Mouse (Mus musculus) leukemia stem cell, adult 10-12 weeks (primary cell): ENCODE measurements around the gene Rab24. TPM values are rescaled to one million over a fixed set of nuclear protein-coding genes. Genes with fewer than 3 reads are reported as not detected.

Experiments
- polyA plus RNA-seq: library from polyadenylated mRNA; stranded (reverse); fragments of >175 nt; gene quantifications from 2 replicates; pipeline ENCODE4 v1.2.3, GENCODE M21; 2012; ENCODE audit warnings: low replicate concordance

Rab24 gene
- 62.5 and 73.7 TPM in 2 replicates for polyA plus RNA-seq

GRCm38 (mm10) chr13:55321434-55322129 is at the start of gene Rab24:
Gene Rab24 (minus strand): TSS chr13:55321946.

DNA sequence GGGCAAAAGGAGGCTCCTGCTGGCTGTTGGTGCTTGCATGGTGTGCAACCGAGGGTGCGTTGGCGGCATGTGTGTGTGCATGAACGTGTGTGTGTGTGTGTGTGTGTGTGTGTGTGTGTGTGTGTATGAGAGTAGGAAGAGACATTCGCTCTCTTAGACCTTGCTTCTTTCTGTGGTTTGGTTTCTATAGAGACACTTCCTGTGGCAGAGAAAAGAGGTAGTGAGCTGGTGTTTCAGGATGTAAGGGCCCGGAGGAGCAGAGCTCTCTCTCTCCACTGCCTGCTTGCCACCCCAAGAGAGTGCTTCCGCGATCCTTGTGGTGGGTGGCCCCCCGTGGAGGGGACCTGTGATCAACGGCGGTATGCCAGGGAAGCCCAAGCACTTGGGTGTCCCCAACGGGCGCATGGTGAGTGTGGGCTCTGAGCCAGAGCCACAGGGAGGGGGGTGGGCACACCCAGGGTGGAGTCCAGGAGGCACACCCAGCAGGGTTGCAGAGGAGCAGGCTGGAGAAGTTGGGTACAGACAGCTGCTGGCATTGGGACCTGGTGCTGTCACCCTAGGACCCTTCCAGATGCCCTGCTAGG is 47.9 kb upstream of the Rab24 start, which contains the start of gene Rgs14:
Gene Rgs14, plus strand, starts transcription at position 202 of the 584 bp plus-strand sequence.

GRCm38 (mm10) chr13:55362453-55363060 is 40.8 kb upstream of the Rab24 start, which contains the start of gene Lman2:
Gene Lman2 (minus strand): TSS chr13:55362783.

DNA sequence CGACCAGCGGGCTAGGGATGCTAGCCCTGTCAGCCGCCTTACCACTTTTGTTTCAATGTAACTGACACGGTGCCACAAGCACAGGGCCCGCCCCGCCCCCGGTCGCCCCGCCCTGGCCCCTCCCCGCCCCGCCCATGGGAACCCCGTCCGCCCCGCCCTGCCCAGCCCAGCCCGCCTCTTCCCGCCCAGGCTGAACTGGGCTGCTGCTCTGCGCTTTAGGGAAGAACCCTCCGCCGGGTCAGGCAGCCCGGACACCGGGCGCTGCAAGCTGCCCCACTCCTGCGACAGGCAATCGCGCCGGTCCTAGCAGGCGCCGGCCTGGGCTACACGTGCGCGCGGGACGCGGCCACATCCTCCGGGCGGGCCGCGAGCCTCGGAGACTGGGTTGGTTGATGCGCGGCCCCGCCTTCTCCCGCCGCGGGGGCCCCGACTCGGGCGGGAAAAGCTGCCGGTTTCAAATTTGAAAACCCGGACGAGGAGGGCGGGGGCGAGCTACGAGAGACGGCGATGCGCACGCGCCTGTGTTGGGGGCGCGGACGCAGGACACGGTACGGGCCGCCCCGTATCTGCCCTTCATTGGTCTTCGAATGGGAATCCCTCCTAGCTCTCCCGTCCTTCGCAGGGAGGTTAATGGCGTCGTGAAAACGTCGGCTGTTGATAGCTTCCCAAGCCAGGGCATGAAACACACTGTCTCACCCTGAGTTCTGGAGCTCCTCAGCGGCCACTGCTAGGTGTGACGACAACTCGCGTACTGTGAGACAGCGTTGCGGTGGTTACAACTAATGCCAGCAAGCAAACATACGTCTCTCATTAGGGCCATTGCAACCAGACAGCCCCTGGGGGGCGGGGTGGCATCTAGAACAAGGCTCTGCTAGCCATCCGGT is 8.2 kb upstream of the Rab24 start, which contains the start of gene Mxd3:
Gene Mxd3, minus strand, starts transcription at position 141 of the 884 bp plus-strand sequence.

GRCm38 (mm10) chr13:55319931-55320533 is 1.7 kb downstream of the Rab24 start, which contains the start of gene Prelid1:
Gene Prelid1 (plus strand): TSS chr13:55320500.

Other genes starting within 250 kb of the Rab24 start
- 2.4 and 3.0 TPM in 2 replicates for gene Uimc1, start 221.6 kb downstream of the Rab24 start, polyA plus RNA-seq
- 6.4 and 13.6 TPM in 2 replicates for gene Zfp346, start 216.6 kb downstream of the Rab24 start, polyA plus RNA-seq
- not detected in 2 replicates for gene Gm17617, start 188.4 kb downstream of the Rab24 start, polyA plus RNA-seq
- 0.10 and 0.15 TPM in 2 replicates for gene Fgfr4, start 169.3 kb downstream of the Rab24 start, polyA plus RNA-seq
- gene Nsd1, start 112.2 kb downstream of the Rab24 start, polyA plus RNA-seq = 8.3 and 20.7 TPM in 2 replicates
- 179 and 301 TPM in 2 replicates for gene Prelid1, start 1.4 kb downstream of the Rab24 start, polyA plus RNA-seq
- 21.1 and 29.5 TPM in 2 replicates for gene Mxd3, start 7.9 kb upstream of the Rab24 start, polyA plus RNA-seq
- 50.0 and 75.4 TPM in 2 replicates for gene Lman2, start 40.8 kb upstream of the Rab24 start, polyA plus RNA-seq
- 7.6 and 7.9 TPM in 2 replicates for gene Rgs14, start 47.8 kb upstream of the Rab24 start, polyA plus RNA-seq
- 0.12 TPM in 1 of 2 replicates, not detected in the other for gene Slc34a1, start 76.2 kb upstream of the Rab24 start, polyA plus RNA-seq
- gene Pfn3, start 93.3 kb upstream of the Rab24 start, polyA plus RNA-seq = not detected in 2 replicates
- not detected in 2 replicates for gene F12, start 104.8 kb upstream of the Rab24 start, polyA plus RNA-seq
- 104 and 119 TPM in 2 replicates for gene Grk6, start 123.1 kb upstream of the Rab24 start, polyA plus RNA-seq
- gene Prr7, start 142.3 kb upstream of the Rab24 start, polyA plus RNA-seq = 7.6 and 17.6 TPM in 2 replicates
- 7.5 and 13.0 TPM in 2 replicates for gene Dbn1, start 166.2 kb upstream of the Rab24 start, polyA plus RNA-seq
- 81.6 and 121 TPM in 2 replicates for gene Pdlim7, start 191.7 kb upstream of the Rab24 start, polyA plus RNA-seq
- 130 and 341 TPM in 2 replicates for gene Dok3, start 207.3 kb upstream of the Rab24 start, polyA plus RNA-seq
- 55.9 and 93.7 TPM in 2 replicates for gene Ddx41, start 214.7 kb upstream of the Rab24 start, polyA plus RNA-seq
- gene Fam193b, start 249.2 kb upstream of the Rab24 start, polyA plus RNA-seq = 70.3 and 217 TPM in 2 replicates